Mouse (Mus musculus): ENCODE results near the gene Rps27. TPM values are rescaled to one million over a fixed set of nuclear protein-coding genes. Genes with fewer than 3 reads are reported as not detected.

Gene Rps27
- total and polyA plus RNA-seq, 3 experiments = 1,222 to 3,858 (median 2,224) TPM

DNA sequence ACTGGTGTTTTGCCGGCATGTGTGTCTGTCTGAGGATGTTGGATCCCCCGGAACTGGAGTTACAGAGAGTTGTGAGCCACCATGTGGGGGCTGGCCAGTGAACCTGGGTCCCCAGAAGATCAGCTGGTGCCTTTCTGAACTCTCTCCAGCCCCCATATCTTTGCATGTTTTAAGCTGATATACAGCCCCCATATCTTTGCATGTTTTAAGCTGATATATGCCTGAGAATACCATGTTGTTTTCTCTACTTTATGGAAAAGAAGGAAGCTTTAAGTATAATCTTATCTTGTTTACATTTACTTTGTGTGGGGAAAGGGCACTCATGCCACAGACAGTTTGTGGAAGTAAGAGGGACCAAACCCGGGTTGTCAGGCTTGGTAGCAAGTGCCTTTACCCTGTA, 33.9 kb downstream of the Rps27 start:
- TF ChIP-seq JUN (IDR thresholded peaks at IDR 0.05; ENCODE audit: insufficient read depth, low read depth, low read length) = no peak
- no peak overlapping the region for H3K4me3 ChIP-seq (replicated peaks in 1 of 3; ENCODE audit: low read depth in 2 of 3, low read length in 2 of 3, poor library complexity in 1 of 3)
- H3K9me3 ChIP-seq (replicated peaks; ENCODE audit: low read length) = no peaks in the 10 kb centered on the region
- no peak overlapping the region for H3K4me2 ChIP-seq (ENCODE audit: insufficient read depth, low read depth, poor library complexity, severe bottlenecking)
- H3K4me1 ChIP-seq (ENCODE audit: control insufficient read depth in 1 of 2, insufficient read depth in 2 of 2) = no peaks in the 10 kb centered on the region
- dilution Hi-C loops (cut with MboI; ENCODE audit: extremely low pct_ligation_motif_present, extremely low pct_unique_long_range_greater_than_20kb, low sequenced_read_pairs) (no loop called here), in situ Hi-C loops (cut with MboI; ENCODE audit: low pct_ligation_motif_present, low pct_unique_long_range_greater_than_20kb, low sequenced_read_pairs) (no loop called here)
- no peaks in the 10 kb centered on the region for H3K36me3 ChIP-seq (replicated peaks in 1 of 2; ENCODE audit: control insufficient read depth in 1 of 2, insufficient read depth in 1 of 2, low read length in 1 of 2)
- DNase-seq (ENCODE audit: extremely low read depth) = no peak
- H3K79me2 ChIP-seq (replicated peaks; ENCODE audit: control insufficient read depth, extremely low read depth, insufficient read depth, poor library complexity, severe bottlenecking) = no peaks in the 10 kb centered on the region
- H3K9ac ChIP-seq (ENCODE audit: insufficient read depth, low read depth) = no peak overlapping the region
- no peaks in the 10 kb centered on the region for H3K27me3 ChIP-seq (replicated peaks)
- no peak overlapping the region for H3K27ac ChIP-seq (ENCODE audit: insufficient read depth, low read depth)

Other genes starting within 250 kb of the Rps27 start
- 268 and 353 TPM in 2 replicates for gene Hax1, start 214.9 kb downstream of the Rps27 start, total RNA-seq (2012; rRNA removed)
- 294 and 302 TPM in 2 replicates for gene Hax1, start 214.9 kb downstream of the Rps27 start, total RNA-seq (2014; rRNA removed)
- 304 and 319 TPM in 2 replicates for gene Hax1, start 214.9 kb downstream of the Rps27 start, polyA plus RNA-seq (2012; ENCODE audit: insufficient read length, low read depth)
- 89.5 and 92.2 TPM in 2 replicates for gene 4933434E20Rik, start 162.0 kb downstream of the Rps27 start, total RNA-seq (2012; rRNA removed)
- 126 and 133 TPM in 2 replicates for gene 4933434E20Rik, start 162.0 kb downstream of the Rps27 start, total RNA-seq (2014; rRNA removed)
- gene 4933434E20Rik, start 162.0 kb downstream of the Rps27 start, polyA plus RNA-seq (2012; ENCODE audit: insufficient read length, low read depth) = 101 and 102 TPM in 2 replicates
- gene Ubap2l, start 161.0 kb downstream of the Rps27 start, total RNA-seq (2012; rRNA removed) = 72.6 and 83.7 TPM in 2 replicates
- gene Ubap2l, start 161.0 kb downstream of the Rps27 start, total RNA-seq (2014; rRNA removed) = 48.5 and 49.0 TPM in 2 replicates
- 189 and 201 TPM in 2 replicates for gene Ubap2l, start 161.0 kb downstream of the Rps27 start, polyA plus RNA-seq (2012; ENCODE audit: insufficient read length, low read depth)
- 309 and 364 TPM in 2 replicates for gene Tpm3, start 141.0 kb downstream of the Rps27 start, total RNA-seq (2012; rRNA removed)
- 448 and 501 TPM in 2 replicates for gene Tpm3, start 141.0 kb downstream of the Rps27 start, total RNA-seq (2014; rRNA removed)
- gene Tpm3, start 141.0 kb downstream of the Rps27 start, polyA plus RNA-seq (2012; ENCODE audit: insufficient read length, low read depth) = 810 and 952 TPM in 2 replicates
- gene Nup210l, start 109.5 kb downstream of the Rps27 start, total RNA-seq (2012; rRNA removed) = 0.42 and 0.67 TPM in 2 replicates
- 0.43 and 0.63 TPM in 2 replicates for gene Nup210l, start 109.5 kb downstream of the Rps27 start, total RNA-seq (2014; rRNA removed)
- gene Nup210l, start 109.5 kb downstream of the Rps27 start, polyA plus RNA-seq (2012; ENCODE audit: insufficient read length, low read depth) = 0.47 and 0.61 TPM in 2 replicates
- gene Rab13, start within 50 bp of the Rps27 start, total RNA-seq (2012; rRNA removed) = 2.3 and 3.3 TPM in 2 replicates
- 0.34 TPM in 1 of 2 replicates, not detected in the other for gene Rab13, start within 50 bp of the Rps27 start, total RNA-seq (2014; rRNA removed)
- gene Rab13, start within 50 bp of the Rps27 start, polyA plus RNA-seq (2012; ENCODE audit: insufficient read length, low read depth) = 0.23 and 0.63 TPM in 2 replicates
- 50.8 and 62.9 TPM in 2 replicates for gene Jtb, start 17.9 kb upstream of the Rps27 start, total RNA-seq (2012; rRNA removed)
- 54.2 and 70.3 TPM in 2 replicates for gene Jtb, start 17.9 kb upstream of the Rps27 start, total RNA-seq (2014; rRNA removed)
- gene Jtb, start 17.9 kb upstream of the Rps27 start, polyA plus RNA-seq (2012; ENCODE audit: insufficient read length, low read depth) = 67.4 and 73.6 TPM in 2 replicates
- gene Creb3l4, start 29.9 kb upstream of the Rps27 start, total RNA-seq (2012; rRNA removed) = 0.25 and 0.89 TPM in 2 replicates
- gene Creb3l4, start 29.9 kb upstream of the Rps27 start, total RNA-seq (2014; rRNA removed) = 0.21 and 0.72 TPM in 2 replicates
- gene Creb3l4, start 29.9 kb upstream of the Rps27 start, polyA plus RNA-seq (2012; ENCODE audit: insufficient read length, low read depth) = 0.59 and 0.70 TPM in 2 replicates
- 42.2 and 44.4 TPM in 2 replicates for gene Slc39a1, start 34.5 kb upstream of the Rps27 start, total RNA-seq (2012; rRNA removed)
- 22.9 and 23.8 TPM in 2 replicates for gene Slc39a1, start 34.5 kb upstream of the Rps27 start, total RNA-seq (2014; rRNA removed)
- 40.4 and 40.7 TPM in 2 replicates for gene Slc39a1, start 34.5 kb upstream of the Rps27 start, polyA plus RNA-seq (2012; ENCODE audit: insufficient read length, low read depth)
- 13.5 and 14.1 TPM in 2 replicates for gene Crtc2, start 40.5 kb upstream of the Rps27 start, total RNA-seq (2012; rRNA removed)
- 5.4 and 6.1 TPM in 2 replicates for gene Crtc2, start 40.5 kb upstream of the Rps27 start, total RNA-seq (2014; rRNA removed)
- 62.1 and 69.8 TPM in 2 replicates for gene Crtc2, start 40.5 kb upstream of the Rps27 start, polyA plus RNA-seq (2012; ENCODE audit: insufficient read length, low read depth)
- gene Dennd4b, start 51.5 kb upstream of the Rps27 start, total RNA-seq (2012; rRNA removed) = 27.8 and 28.1 TPM in 2 replicates
- gene Dennd4b, start 51.5 kb upstream of the Rps27 start, total RNA-seq (2014; rRNA removed) = 9.4 and 9.8 TPM in 2 replicates
- 34.4 and 45.3 TPM in 2 replicates for gene Dennd4b, start 51.5 kb upstream of the Rps27 start, polyA plus RNA-seq (2012; ENCODE audit: insufficient read length, low read depth)
- 8.9 and 10.0 TPM in 2 replicates for gene Gatad2b, start 79.5 kb upstream of the Rps27 start, total RNA-seq (2012; rRNA removed)
- gene Gatad2b, start 79.5 kb upstream of the Rps27 start, total RNA-seq (2014; rRNA removed) = 6.4 and 8.4 TPM in 2 replicates
- gene Gatad2b, start 79.5 kb upstream of the Rps27 start, polyA plus RNA-seq (2012; ENCODE audit: insufficient read length, low read depth) = 20.6 and 22.6 TPM in 2 replicates
- gene Slc27a3, start 176.3 kb upstream of the Rps27 start, total RNA-seq (2012; rRNA removed) = 2.6 TPM in 2 replicates
- 1.3 and 1.5 TPM in 2 replicates for gene Slc27a3, start 176.3 kb upstream of the Rps27 start, total RNA-seq (2014; rRNA removed)
- 1.6 and 1.9 TPM in 2 replicates for gene Slc27a3, start 176.3 kb upstream of the Rps27 start, polyA plus RNA-seq (2012; ENCODE audit: insufficient read length, low read depth)
- gene Ints3, start 220.0 kb upstream of the Rps27 start, total RNA-seq (2012; rRNA removed) = 30.7 and 36.5 TPM in 2 replicates
- 20.3 and 20.5 TPM in 2 replicates for gene Ints3, start 220.0 kb upstream of the Rps27 start, total RNA-seq (2014; rRNA removed)
- 37.9 and 45.9 TPM in 2 replicates for gene Ints3, start 220.0 kb upstream of the Rps27 start, polyA plus RNA-seq (2012; ENCODE audit: insufficient read length, low read depth)